8 mouse cellular contexts compared by ENCODE assay signal in the genomic region with DNA sequence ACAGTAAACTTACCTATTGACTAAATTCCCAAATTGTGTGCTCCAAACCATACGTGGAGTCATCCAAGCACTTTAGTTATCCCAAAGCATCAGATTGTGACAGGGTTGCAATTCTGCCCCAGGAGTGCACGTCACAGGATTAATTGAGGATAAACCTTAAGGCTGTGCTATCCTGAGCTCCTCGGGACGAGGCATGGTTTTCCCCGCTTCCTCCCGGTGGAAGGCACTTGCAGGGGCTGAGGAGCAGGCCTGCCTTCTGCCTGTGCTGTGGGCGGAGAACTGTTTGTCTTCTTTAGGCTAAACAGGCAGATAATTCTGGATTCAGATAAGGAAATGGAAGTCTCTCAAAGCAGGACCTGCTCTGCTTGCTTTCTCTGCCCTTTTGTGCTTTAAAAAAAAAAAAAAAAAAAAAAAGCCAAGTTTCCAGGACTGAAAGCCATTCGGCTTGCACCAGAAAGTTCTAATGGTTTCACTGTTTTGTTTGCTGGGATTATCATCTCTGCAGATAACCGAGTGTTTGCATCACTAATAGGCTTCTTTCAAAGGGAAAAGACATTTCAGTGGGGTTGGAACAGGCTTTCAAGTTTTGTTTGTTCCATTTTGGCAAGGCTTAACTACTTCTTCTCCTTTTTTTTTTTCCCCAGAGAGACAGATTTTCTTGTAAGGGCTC. TPM values are rescaled to one million over a fixed set of nuclear protein-coding genes. Genes with fewer than 3 reads are reported as not detected.
DNase-seq lines count a peak whose midpoint lies in the region; ATAC-seq and TF ChIP-seq lines count a peak whose summit lies in the region.

No protein-coding gene starts in this region.

- peaks cover 10% of the 10 kb centered on the region; the same call in 1 of the 2 replicates for H3K36me3 ChIP-seq in hindbrain, embryonic 10.5 days
- H3K36me3 ChIP-seq in hindbrain, postnatal 0 days (ENCODE audit: insufficient read depth, low read length), result no peaks in the 10 kb centered on the region
- H3K36me3 ChIP-seq in heart, embryonic 15.5 days, result no peaks in the 10 kb centered on the region
- no peaks in the 10 kb centered on the region for H3K36me3 ChIP-seq in lung, embryonic 15.5 days

- ATAC-seq in hindbrain, postnatal 0 days, result no peak
- ATAC-seq in heart, embryonic 15.5 days (replicated peaks; ENCODE audit: insufficient number of reproducible peaks, insufficient read depth, low FRiP score, low read depth), result no peak
- no peak for ATAC-seq in lung, embryonic 15.5 days (ENCODE audit: borderline replicate concordance, extremely low read depth, low FRiP score, low TSS enrichment)

- 34% methylated on average over 9 of the region's 9 CpGs for WGBS in hindbrain, embryonic 10.5 days
- 30% methylated on average over 9 of the region's 9 CpGs for WGBS in hindbrain, postnatal 0 days
- 25% methylated on average over 9 of the region's 9 CpGs for WGBS in heart, embryonic 15.5 days
- WGBS in lung, embryonic 15.5 days, result 19% methylated on average over 9 of the region's 9 CpGs

- no peak for DNase-seq in hindbrain, embryonic 10.5 days (ENCODE audit: low spot score)
- DNase-seq in hindbrain, postnatal 0 days (ENCODE audit: low spot score), result no peak
- peak; percentile 10 for DNase-seq in MEL-GATA-1-ER (ENCODE audit: extremely low read depth, low read depth)
- no peak for DNase-seq in spleen, adult 18-20 months
- DNase-seq in layer of hippocampus, postnatal 25 days (ENCODE audit: extremely low spot score in 1 of 2, low spot score in 1 of 2), result no peak
- no peak for DNase-seq in adrenal gland, postnatal 10 days

- H3K4me2 ChIP-seq in hindbrain, postnatal 0 days (ENCODE audit: low read depth, low read length), result no peak overlapping the region
- peak overlapping the region; percentile 84 for H3K4me2 ChIP-seq in heart, embryonic 15.5 days
- H3K4me2 ChIP-seq in lung, embryonic 15.5 days, result peak overlapping the region; percentile 77

- no peak for TF ChIP-seq CTCF in hindbrain, postnatal 0 days (IDR thresholded peaks at IDR 0.05; ENCODE audit: low read depth)

- no peaks in the 10 kb centered on the region for H3K27me3 ChIP-seq in hindbrain, embryonic 10.5 days (ENCODE audit: insufficient read depth, poor library complexity, severe bottlenecking)
- no peaks in the 10 kb centered on the region for H3K27me3 ChIP-seq in hindbrain, postnatal 0 days (ENCODE audit: insufficient read depth, low read length)
- H3K27me3 ChIP-seq in heart, embryonic 15.5 days, result no peaks in the 10 kb centered on the region
- H3K27me3 ChIP-seq in lung, embryonic 15.5 days, result no peaks in the 10 kb centered on the region

- peak overlapping the region; percentile 73; the same call in 1 of the 2 replicates for H3K4me3 ChIP-seq in hindbrain, embryonic 10.5 days
- no peak overlapping the region for H3K4me3 ChIP-seq in hindbrain, postnatal 0 days (ENCODE audit: low read length)
- H3K4me3 ChIP-seq in heart, embryonic 15.5 days, result no peak overlapping the region
- peak overlapping the region; percentile 80 for H3K4me3 ChIP-seq in lung, embryonic 15.5 days

- no peak overlapping the region for H3K27ac ChIP-seq in hindbrain, embryonic 10.5 days
- H3K27ac ChIP-seq in hindbrain, postnatal 0 days, result no peak overlapping the region
- peak overlapping the region; percentile 97 for H3K27ac ChIP-seq in heart, embryonic 15.5 days
- H3K27ac ChIP-seq in lung, embryonic 15.5 days, result peak overlapping the region; percentile 99

- H3K4me1 ChIP-seq in hindbrain, embryonic 10.5 days (replicated peaks), result peaks cover 26% of the 10 kb centered on the region
- H3K4me1 ChIP-seq in hindbrain, postnatal 0 days (ENCODE audit: insufficient read depth, low read length), result peaks cover 12% of the 10 kb centered on the region
- H3K4me1 ChIP-seq in heart, embryonic 15.5 days (replicated peaks), result peaks cover 38% of the 10 kb centered on the region
- peaks cover 44% of the 10 kb centered on the region for H3K4me1 ChIP-seq in lung, embryonic 15.5 days

- no peak overlapping the region for H3K9ac ChIP-seq in hindbrain, postnatal 0 days (replicated peaks; ENCODE audit: low read length)
- H3K9ac ChIP-seq in heart, embryonic 15.5 days, result no peak overlapping the region
- 0 out of 2 replicates have a peak overlapping the region, but pooled peaks have one; percentile 13 for H3K9ac ChIP-seq in lung, embryonic 15.5 days

- H3K9me3 ChIP-seq in hindbrain, embryonic 10.5 days, result no peaks in the 10 kb centered on the region
- no peaks in the 10 kb centered on the region for H3K9me3 ChIP-seq in hindbrain, postnatal 0 days (ENCODE audit: low read length)
- no peaks in the 10 kb centered on the region for H3K9me3 ChIP-seq in heart, embryonic 15.5 days (replicated peaks)
- no peaks in the 10 kb centered on the region for H3K9me3 ChIP-seq in lung, embryonic 15.5 days

RNA-seq across cellular contexts. Expression of a gene that starts 0.9 kb away (rescaled TPM):
- 16.0 and 18.1 TPM in 2 replicates for polyA plus RNA-seq in hindbrain, embryonic 10.5 days (2016; fragmentation: Nextera tagmentation; extraction: Ambion mirVana)
- 46.5 and 51.0 TPM in 2 replicates for total RNA-seq in hindbrain, postnatal 0 days (2014; rRNA removed)
- 17.7 and 18.1 TPM in 2 replicates for polyA plus RNA-seq in hindbrain, postnatal 0 days (2015; fragmentation: Nextera tagmentation; extraction: Ambion mirVana)
- 17.9 and 19.1 TPM in 2 replicates for polyA plus RNA-seq in heart, embryonic 15.5 days (2015; fragmentation: Nextera tagmentation; extraction: Ambion mirVana)
- polyA plus RNA-seq in lung, embryonic 15.5 days (2015; fragmentation: Nextera tagmentation; extraction: Ambion mirVana), result 44.6 and 46.4 TPM in 2 replicates
- total RNA-seq in layer of hippocampus, postnatal 25 days (2021), result 10 to 100 TPM; 87.8 to 88.7 TPM
- total RNA-seq in adrenal gland, postnatal 10 days (2021), result 10 to 100 TPM; 38.1 to 48.9 TPM

Comparison
In these comparisons a context has a peak if more than half of its experiments do, and no peak if none do; other contexts are left out.
1. H3K4me3 ChIP-seq: peak in hindbrain, embryonic 10.5 days (single experiment) and lung, embryonic 15.5 days (single experiment); none in hindbrain, postnatal 0 days (single experiment) and heart, embryonic 15.5 days (single experiment).
2. H3K27ac ChIP-seq: peak in heart, embryonic 15.5 days (single experiment) and lung, embryonic 15.5 days (single experiment); none in hindbrain, embryonic 10.5 days (single experiment) and hindbrain, postnatal 0 days (single experiment).